Mouse (Mus musculus) ovary, adult 18-20 months (tissue): ENCODE results near the gene Pramef12.
"Not testable (repeated sequence)": the region's sequence is repeated elsewhere in the genome, so short reads cannot be mapped to it uniquely, and the experiment has no call there.

ENCODE experiments used
- DNase-seq: peaks from one replicate; pipeline ENCODE4 v3.0.0; 2022; ENCODE audit warnings: low spot score, mixed read lengths

Gene Pramef12

DNA sequence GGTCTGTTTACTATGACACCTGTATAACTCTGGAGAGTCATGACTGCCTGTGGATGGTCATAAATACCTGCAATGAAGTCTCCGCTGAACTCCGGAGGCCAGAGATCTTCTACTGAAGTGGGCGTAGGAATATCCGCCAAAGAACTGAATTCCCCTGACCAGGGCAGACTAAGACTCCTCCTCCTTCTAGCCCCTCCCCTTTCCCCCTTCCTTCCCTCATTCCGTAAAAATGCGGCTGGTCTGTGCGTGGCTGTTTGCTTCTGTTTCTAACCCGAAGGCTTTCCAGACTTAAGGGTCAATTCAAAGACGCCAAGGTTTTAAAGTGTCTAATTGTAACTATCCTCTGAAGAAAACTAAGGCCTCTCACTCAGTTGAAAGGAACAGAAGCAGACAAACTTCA is at the start of gene Pramef12:
Gene Pramef12, minus strand, starts transcription at position 175 of the 400 bp plus-strand sequence.
- DNase-seq: no peak

DNA sequence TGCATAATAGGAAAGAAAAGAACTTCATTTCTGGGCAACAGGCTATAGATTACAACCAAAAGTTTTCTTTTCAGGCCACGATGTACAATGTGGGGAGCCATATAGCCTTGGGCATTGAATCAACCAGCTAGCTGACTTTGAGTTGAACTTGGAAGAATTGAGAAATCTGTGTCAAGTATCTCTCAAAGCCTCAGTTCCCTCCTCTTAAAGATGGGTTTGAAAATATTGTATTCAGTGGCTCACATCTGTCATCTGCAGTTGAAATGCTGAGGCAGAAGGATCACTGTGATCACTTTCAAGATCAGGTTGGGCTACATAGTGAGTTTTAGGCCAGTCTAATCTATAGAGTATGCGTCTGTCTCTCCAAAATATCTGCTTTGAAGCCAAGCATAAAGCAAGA is 45.0 kb upstream of the Pramef12 start, which contains the start of gene Gm9944:
Gene Gm9944, minus strand, starts transcription at position 101 of the 400 bp plus-strand sequence.
- no peak for DNase-seq

DNA sequence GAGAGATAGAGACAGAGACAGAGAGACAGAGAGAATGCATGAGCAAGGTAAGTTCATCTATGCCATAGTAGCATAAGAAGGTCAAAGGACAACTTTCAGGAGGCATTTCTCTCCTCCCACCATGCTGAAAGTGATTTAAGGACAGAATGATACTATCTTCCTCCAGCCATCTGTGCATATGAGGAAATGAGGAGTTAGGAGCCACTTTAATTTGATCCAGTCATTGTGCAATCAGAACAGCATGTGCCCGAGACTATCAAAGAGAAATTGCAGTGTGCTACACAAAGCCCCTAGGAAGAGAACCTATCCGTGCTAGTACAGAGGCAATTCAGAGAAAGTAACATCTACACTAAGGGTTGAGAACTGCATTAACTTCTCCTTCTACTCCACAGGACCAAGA is 40.3 kb upstream of the Pramef12 start:
- DNase-seq: no peak

DNA sequence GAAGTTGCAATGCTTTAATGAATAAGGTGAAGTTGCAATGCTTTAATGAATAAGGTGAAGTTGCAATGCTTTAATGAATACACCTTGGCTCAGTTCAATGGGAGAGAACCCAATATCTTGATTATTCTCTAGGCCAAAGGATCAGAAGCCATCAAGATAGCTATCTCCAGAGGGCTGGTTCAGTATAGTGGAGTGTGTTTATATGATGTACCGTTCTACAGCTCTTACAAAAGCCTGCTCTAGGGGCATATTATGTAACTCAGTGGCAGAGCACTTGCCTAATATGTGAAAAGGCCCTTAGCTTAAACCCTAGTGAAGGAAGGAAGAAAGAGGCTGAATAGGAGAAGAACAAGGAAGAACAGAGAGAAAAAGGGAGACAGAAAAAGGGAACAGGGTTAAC is 33.3 kb upstream of the Pramef12 start:
- DNase-seq: no peak

DNA sequence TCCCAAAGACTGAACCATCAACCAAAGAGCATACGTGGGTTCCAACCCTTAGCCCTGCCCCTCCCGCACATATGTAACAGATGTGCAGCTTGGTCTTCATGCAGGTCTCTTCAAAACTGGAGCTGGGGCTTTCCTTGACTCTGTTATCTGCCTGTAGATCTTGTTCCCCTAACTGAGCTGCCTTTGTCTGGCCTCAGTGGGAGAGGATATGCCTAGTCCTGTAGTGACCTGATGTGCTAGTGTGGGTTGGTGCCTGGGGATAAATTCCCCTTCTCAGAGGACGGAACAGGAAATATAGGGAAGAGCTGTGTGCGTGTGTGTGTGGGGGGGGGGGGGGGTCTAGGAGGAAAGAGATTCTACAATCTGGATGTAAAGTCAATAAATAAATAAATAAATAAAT is 32.8 kb upstream of the Pramef12 start:
- no peak for DNase-seq

DNA sequence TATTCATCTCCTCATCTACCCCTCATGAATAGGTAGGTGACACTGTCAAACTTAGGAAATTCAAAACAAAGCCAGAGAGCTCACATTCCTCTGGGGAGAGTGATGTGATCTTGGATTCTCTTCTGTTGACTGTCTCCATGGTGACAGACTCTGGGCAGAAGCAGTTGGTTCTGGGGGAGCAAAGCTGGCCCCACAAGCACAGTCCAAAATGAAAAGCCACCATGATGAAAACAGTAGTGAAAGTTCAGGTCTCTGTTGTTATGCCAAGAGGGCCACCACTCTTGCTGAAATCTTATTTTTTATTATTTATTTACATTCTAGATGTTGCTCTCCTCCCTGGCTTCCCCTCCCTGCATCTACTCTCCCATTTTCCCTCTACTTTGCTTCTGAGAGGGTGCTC is 30.4 kb upstream of the Pramef12 start, which contains the start of gene 1700012P22Rik:
Gene 1700012P22Rik, minus strand, starts transcription at position 101 of the 400 bp plus-strand sequence.
- DNase-seq: no peak

DNA sequence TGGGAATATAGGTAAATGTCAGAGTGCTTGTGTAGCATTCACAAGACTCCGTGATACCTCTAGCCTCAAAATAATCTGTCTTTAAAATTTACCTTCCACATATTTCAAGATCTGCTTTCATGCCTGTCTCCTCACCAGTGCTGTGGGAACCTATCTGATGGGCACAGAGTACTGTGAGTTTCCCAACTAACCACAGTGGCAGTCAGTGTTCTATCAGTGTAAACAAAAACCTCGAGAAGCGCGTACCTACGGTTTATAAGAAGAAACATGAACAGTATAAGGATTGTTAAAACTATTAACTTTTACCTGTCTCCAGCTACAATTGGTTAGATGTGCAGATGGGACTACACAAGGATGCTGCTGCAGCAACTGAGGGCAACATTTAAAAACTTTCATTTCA is 25.0 kb upstream of the Pramef12 start:
- DNase-seq: no peak

DNA sequence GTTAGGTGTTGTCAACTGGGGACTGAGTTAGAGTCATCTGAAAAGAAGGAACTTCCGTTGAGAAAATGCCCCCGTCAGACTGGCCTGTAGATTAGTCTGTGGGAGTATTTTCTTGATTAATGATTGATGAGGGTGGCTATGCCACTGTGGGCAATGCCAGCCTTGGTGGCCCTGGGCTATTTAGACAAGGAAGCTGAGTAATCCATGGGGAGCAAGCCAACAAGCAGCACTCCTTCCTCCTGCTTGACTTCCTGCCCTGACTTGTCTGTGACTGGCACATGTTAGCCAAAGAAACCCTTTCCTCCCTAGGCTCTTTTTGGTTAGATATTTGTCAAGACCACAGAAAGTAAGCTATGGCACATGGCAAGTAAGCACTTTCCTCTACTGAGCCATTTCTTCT is 22.5 kb upstream of the Pramef12 start:
- no peak for DNase-seq

DNA sequence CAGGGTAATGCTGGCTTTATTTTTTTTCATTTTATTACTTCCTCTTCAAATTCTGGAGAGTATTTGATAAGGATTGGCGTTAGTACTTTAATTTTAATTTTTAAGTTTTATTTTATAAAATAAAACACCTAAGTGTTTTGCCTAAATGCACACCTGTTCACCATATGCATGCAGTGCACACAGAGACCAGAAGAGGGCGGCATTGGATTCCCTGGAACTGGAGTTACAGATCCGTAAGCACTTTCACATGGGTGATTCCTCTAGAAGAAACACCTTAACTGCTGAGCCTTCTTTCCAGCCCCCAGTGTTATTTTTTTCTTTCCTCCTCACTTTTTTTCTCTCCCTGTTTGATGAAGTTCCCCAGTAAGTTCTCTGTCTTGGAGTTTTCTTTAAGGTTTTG is 20.6 kb upstream of the Pramef12 start:
- DNase-seq: no peak

DNA sequence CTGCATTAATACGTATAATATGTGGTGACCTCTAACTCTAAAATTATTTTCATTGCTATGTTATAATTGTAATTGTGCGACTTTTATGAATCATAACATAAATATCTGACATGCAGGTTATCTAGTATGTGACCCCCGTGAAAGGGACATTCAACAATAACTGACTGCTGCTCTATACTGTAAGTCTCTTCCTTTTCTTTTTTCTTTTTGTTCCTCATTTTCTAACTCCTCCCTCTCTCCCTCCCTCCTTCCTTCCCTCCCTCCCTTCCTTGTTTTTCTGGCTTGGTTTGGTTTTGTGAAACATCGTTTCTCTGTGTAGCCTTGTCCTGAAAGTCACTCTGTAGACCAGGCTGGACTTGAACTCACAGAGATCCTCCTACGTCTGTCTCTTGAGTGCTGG is 16.3 kb upstream of the Pramef12 start:
- DNase-seq: no peak

DNA sequence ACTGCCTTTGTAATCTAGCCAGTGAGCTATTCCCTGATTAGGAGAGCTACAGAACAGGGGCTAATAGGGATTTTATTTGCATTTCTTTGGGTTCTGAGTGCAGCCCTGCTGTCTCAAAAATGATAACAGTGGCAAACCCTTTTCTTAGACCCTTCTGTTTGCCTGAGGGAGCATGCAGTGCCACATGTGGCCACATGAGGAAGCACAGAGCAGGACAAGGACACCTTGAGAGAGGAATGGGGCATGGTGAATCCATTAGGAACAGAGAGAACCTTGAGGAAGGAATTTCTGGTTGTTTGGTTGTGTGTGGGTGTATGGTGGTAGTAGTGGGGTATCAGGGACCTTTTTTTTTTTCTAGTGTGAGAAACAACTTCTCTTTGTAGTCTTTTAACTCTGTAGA is 12.4 kb upstream of the Pramef12 start:
- no peak for DNase-seq

DNA sequence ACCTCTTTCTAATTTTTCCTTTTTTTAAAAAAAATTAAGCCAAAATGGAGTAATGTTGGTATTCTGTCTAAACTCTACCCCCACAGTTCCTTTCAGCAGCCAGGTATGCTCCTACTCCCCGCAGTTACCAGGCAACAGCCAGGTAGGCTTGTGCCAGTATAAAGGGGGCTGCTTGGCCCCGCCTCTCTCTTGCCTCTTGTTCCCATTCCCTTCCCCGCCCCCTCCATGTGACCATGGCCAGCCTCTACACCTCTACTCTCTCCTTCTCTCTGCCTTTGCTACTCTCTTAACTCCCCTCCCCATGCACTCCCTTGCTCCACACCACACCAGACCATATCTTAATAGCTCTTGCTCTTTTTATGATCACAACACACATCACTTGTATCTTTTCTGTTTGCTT is 2.0 kb downstream of the Pramef12 start:
- no peak for DNase-seq

DNA sequence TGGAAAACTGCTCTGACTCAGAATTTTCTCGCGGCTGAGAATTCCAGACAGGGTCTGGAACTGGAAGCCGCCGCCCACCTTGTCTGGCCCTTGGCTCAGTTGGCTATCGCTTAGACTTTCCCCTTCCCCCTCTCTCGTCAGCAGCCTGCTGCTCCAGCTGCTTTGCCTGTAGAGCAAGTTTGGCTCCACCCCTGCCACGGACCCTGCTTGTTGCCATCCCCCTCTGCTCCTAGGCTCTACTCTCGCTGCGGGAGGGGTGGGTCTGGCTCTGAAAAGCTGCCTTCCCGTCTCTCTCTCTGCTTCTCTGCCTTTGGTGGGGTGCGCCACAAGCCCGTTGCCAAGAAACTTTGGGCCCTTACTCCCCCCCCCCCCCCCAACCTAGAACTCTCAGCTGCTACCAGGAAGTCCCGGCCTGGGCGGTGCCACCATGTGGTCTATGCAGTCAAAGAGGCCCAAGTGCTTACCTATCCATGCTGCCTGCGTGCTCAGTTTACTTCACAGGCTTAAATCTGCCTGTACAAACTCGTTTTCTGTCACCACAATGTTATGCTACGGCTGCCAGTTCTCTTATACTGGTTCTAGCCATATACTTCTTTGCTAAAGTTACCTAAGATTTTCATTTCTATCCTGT is 3.7 kb downstream of the Pramef12 start:
- DNase-seq: peak; percentile 24

DNA sequence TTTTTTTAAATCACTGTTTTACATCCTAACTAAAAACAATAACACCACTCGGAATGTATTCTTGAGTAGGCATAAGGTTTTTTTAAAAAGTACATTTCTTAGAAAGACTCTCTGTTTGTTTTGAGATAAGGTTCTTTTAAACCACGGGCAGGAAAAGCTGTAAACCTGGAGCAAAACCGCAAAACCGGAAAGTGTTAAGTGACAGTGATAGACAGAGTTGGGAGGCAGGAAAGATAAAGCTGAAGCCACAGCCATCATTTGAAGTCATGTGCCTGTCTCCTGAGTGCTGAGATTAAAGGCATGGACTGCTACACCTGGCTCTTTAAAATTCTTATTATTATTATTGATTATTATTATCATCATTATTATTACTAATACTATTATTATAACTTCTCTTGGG is 5.6 kb downstream of the Pramef12 start:
- no peak for DNase-seq

DNA sequence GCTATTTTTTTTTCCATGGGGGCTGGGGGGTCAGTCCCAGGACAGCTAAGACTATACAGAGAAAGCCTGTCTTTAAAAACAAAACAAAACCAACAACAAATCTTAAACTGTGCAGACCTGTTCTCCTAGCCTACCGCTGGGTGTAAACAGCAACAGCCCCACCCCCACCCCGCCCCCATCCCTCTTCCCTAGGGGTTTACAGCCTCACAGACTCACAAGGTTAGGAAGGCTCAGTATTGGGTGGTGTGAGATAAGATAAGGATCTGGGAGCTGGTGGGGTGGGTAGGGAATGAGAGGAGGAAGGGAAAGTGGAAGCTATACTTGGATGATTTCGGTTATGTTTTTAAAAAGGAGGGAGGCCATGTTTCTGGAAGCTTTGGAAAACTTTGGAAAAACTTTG is 11.9 kb downstream of the Pramef12 start:
- no peak for DNase-seq

DNA sequence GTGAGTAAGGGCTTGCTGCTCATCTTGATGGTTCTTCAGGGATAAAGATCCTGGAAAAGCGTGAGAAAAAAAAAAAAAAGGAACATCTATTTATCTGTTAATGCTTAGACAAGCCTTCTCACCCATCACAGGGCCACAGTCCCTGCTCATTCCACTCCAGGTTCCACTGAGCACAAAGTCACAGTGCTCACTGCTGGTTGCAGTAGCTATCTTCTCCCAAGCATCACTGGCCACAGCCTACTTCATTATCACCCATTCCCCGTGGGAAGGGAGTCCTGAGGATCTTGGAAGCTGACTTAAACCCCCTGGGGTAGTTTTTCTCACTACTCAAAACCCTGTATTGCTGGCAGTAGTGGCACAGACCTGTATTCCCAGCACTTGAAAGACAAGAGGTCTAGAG is 30.4 kb downstream of the Pramef12 start, which contains the start of gene Pramef20:
Gene Pramef20, minus strand, starts transcription at position 23 of the 400 bp plus-strand sequence.
- no peak for DNase-seq

DNA sequence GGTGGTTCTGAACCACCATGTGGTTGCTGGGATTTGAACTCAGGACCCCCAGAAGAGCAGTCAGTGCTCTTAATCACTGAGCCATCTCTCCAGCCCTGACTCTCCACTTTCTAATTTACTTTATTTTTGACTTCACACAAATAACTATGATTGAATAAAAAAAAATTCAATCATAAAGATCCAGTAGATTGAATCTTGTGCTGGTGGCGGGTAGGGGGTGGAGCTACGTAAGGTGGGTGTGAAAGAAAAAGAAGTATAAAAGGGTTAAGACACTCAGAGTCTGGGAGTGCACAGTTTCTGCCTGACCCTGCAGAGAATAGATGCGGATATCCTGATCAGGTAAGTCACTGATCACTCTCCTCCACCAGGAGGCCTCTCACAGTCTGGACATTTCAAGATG is 50.6 kb downstream of the Pramef12 start, which contains the start of gene Gm13119:
Gene Gm13119, plus strand, starts transcription at position 301 of the 400 bp plus-strand sequence.
- DNase-seq: not testable (repeated sequence)
